Mouse (Mus musculus): ENCODE measurements around the gene Xpot. TPM values are rescaled to one million over a fixed set of nuclear protein-coding genes. Genes with fewer than 3 reads are reported as not detected.

The Xpot gene
- polyA plus RNA-seq, 1 experiment from 2014 or later: 28.7 TPM

- Histone ChIP-seq H3K4me3 (ENCODE audit: control insufficient read depth in 1 of 2, insufficient read depth in 1 of 2, low read depth in 1 of 2, low read length in 2 of 2) (no peak overlapping the region), H3K9ac (ENCODE audit: low read length) (no peak overlapping the region), H3K36me3 (ENCODE audit: control insufficient read depth, insufficient read depth, low read length) (peaks cover 67% of the 10 kb centered on the region), H3K27me3 (ENCODE audit: control insufficient read depth, insufficient read depth, low read length) (no peaks in the 10 kb centered on the region), H3K27ac (replicated peaks in 1 of 2; ENCODE audit: control insufficient read depth in 1 of 2, insufficient read depth in 1 of 2, low read depth in 2 of 2, low read length in 2 of 2) (no peak overlapping the region), H3K4me2 (ENCODE audit: low read length) (no peak overlapping the region), H3K4me1 (ENCODE audit: control insufficient read depth in 2 of 2, insufficient read depth in 2 of 2, low read length in 2 of 2) (peaks cover 0 to 12% of the 10 kb centered on the region in 2 experiments; a peak in 2 of 4 replicates), H3K9me3 (ENCODE audit: control insufficient read depth, low read length) (no peaks in the 10 kb centered on the region)
- WGBS: 96% methylated on average over 22 of the region's 22 CpGs
- no peak for ATAC-seq (ENCODE audit: insufficient number of reproducible peaks, insufficient read depth, low FRiP score, low read depth)
Measured at GRCm38 (mm10) chr10:121571511-121572147, 54.5 kb downstream of the Xpot start.

- Histone ChIP-seq H3K4me2 (ENCODE audit: low read length) (no peak overlapping the region), H3K4me1 (ENCODE audit: control insufficient read depth in 2 of 2, insufficient read depth in 2 of 2, low read length in 2 of 2) (peaks cover 0 to 12% of the 10 kb centered on the region in 2 experiments; a peak in 2 of 4 replicates), H3K9ac (ENCODE audit: low read length) (no peak overlapping the region), H3K27me3 (ENCODE audit: control insufficient read depth, insufficient read depth, low read length) (no peaks in the 10 kb centered on the region), H3K9me3 (ENCODE audit: control insufficient read depth, low read length) (no peaks in the 10 kb centered on the region), H3K36me3 (ENCODE audit: control insufficient read depth, insufficient read depth, low read length) (peaks cover 63% of the 10 kb centered on the region), H3K27ac (replicated peaks in 1 of 2; ENCODE audit: control insufficient read depth in 1 of 2, insufficient read depth in 1 of 2, low read depth in 2 of 2, low read length in 2 of 2) (no peak overlapping the region), H3K4me3 (ENCODE audit: control insufficient read depth in 1 of 2, insufficient read depth in 1 of 2, low read depth in 1 of 2, low read length in 2 of 2) (no peak overlapping the region)
- 96% methylated on average over 3 of the region's 3 CpGs for WGBS
- no peak for ATAC-seq (ENCODE audit: insufficient number of reproducible peaks, insufficient read depth, low FRiP score, low read depth)
Measured at GRCm38 (mm10) chr10:121571031-121571430, 55.1 kb downstream of the Xpot start.

- WGBS: 76% methylated on average over 6 of the region's 6 CpGs
- Histone ChIP-seq H3K4me2 (ENCODE audit: low read length) (no peak overlapping the region), H3K9ac (ENCODE audit: low read length) (no peak overlapping the region), H3K27ac (replicated peaks in 1 of 2; ENCODE audit: control insufficient read depth in 1 of 2, insufficient read depth in 1 of 2, low read depth in 2 of 2, low read length in 2 of 2) (no peak overlapping the region), H3K4me3 (ENCODE audit: control insufficient read depth in 1 of 2, insufficient read depth in 1 of 2, low read depth in 1 of 2, low read length in 2 of 2) (no peak overlapping the region), H3K27me3 (ENCODE audit: control insufficient read depth, insufficient read depth, low read length) (no peaks in the 10 kb centered on the region), H3K36me3 (ENCODE audit: control insufficient read depth, insufficient read depth, low read length) (peaks cover 63% of the 10 kb centered on the region), H3K4me1 (ENCODE audit: control insufficient read depth in 2 of 2, insufficient read depth in 2 of 2, low read length in 2 of 2) (peaks cover 0 to 12% of the 10 kb centered on the region in 2 experiments; a peak in 2 of 4 replicates), H3K9me3 (ENCODE audit: control insufficient read depth, low read length) (no peaks in the 10 kb centered on the region)
- ATAC-seq (ENCODE audit: insufficient number of reproducible peaks, insufficient read depth, low FRiP score, low read depth): no peak
Measured at GRCm38 (mm10) chr10:121569796-121570195, 56.3 kb downstream of the Xpot start.

- peak overlapping the region; percentile 22 to 25 for H3K4me3 ChIP-seq (ENCODE audit: control insufficient read depth in 1 of 2, insufficient read depth in 1 of 2, low read depth in 1 of 2, low read length in 2 of 2)
- 8% methylated on average over 23 of the region's 23 CpGs for WGBS
- H3K36me3 ChIP-seq (ENCODE audit: control insufficient read depth, insufficient read depth, low read length): peaks cover 63% of the 10 kb centered on the region
- H3K4me2 ChIP-seq (ENCODE audit: low read length): peak overlapping the region; percentile 60
- H3K9me3 ChIP-seq (ENCODE audit: control insufficient read depth, low read length): no peaks in the 10 kb centered on the region
- peak overlapping the region in 1 of 2 experiments; percentile 28; a peak in 1 of 4 replicates for H3K27ac ChIP-seq (replicated peaks in 1 of 2; ENCODE audit: control insufficient read depth in 1 of 2, insufficient read depth in 1 of 2, low read depth in 2 of 2, low read length in 2 of 2)
- no peaks in the 10 kb centered on the region for H3K27me3 ChIP-seq (ENCODE audit: control insufficient read depth, insufficient read depth, low read length)
- peak overlapping the region; percentile 10 for H3K9ac ChIP-seq (ENCODE audit: low read length)
- peak; percentile 75; the same call in 1 of the 2 replicates for ATAC-seq (ENCODE audit: insufficient number of reproducible peaks, insufficient read depth, low FRiP score, low read depth)
- H3K4me1 ChIP-seq (ENCODE audit: control insufficient read depth in 2 of 2, insufficient read depth in 2 of 2, low read length in 2 of 2): peaks cover 0 to 12% of the 10 kb centered on the region in 2 experiments; a peak in 2 of 4 replicates
Measured at GRCm38 (mm10) chr10:121569001-121569589, 57.0 kb downstream of the Xpot start.

GRCm38 (mm10) chr10:121568534-121568933 is 57.6 kb downstream of the Xpot start:
- H3K36me3 ChIP-seq (ENCODE audit: control insufficient read depth, insufficient read depth, low read length): peaks cover 68% of the 10 kb centered on the region
- no peak overlapping the region for H3K27ac ChIP-seq (replicated peaks in 1 of 2; ENCODE audit: control insufficient read depth in 1 of 2, insufficient read depth in 1 of 2, low read depth in 2 of 2, low read length in 2 of 2)
- no peaks in the 10 kb centered on the region for H3K27me3 ChIP-seq (ENCODE audit: control insufficient read depth, insufficient read depth, low read length)
- no peaks in the 10 kb centered on the region for H3K9me3 ChIP-seq (ENCODE audit: control insufficient read depth, low read length)
- ATAC-seq (ENCODE audit: insufficient number of reproducible peaks, insufficient read depth, low FRiP score, low read depth): no peak
- H3K9ac ChIP-seq (ENCODE audit: low read length): 0 out of 2 replicates have a peak overlapping the region, but pooled peaks have one; percentile 10
- WGBS: 71% methylated on average over 7 of the region's 7 CpGs
- peaks cover 0 to 12% of the 10 kb centered on the region in 2 experiments; a peak in 2 of 4 replicates for H3K4me1 ChIP-seq (ENCODE audit: control insufficient read depth in 2 of 2, insufficient read depth in 2 of 2, low read length in 2 of 2)
- peak overlapping the region; percentile 60 for H3K4me2 ChIP-seq (ENCODE audit: low read length)
- peak overlapping the region in 1 of 2 experiments; percentile 22; a peak in 1 of 4 replicates for H3K4me3 ChIP-seq (ENCODE audit: control insufficient read depth in 1 of 2, insufficient read depth in 1 of 2, low read depth in 1 of 2, low read length in 2 of 2)

- H3K9me3 ChIP-seq (ENCODE audit: control insufficient read depth, low read length): no peaks in the 10 kb centered on the region
- H3K27ac ChIP-seq (replicated peaks in 1 of 2; ENCODE audit: control insufficient read depth in 1 of 2, insufficient read depth in 1 of 2, low read depth in 2 of 2, low read length in 2 of 2): no peak overlapping the region
- H3K4me1 ChIP-seq (ENCODE audit: control insufficient read depth in 2 of 2, insufficient read depth in 2 of 2, low read length in 2 of 2): peaks cover 0 to 12% of the 10 kb centered on the region in 2 experiments; a peak in 2 of 4 replicates
- no peak overlapping the region for H3K4me3 ChIP-seq (ENCODE audit: control insufficient read depth in 1 of 2, insufficient read depth in 1 of 2, low read depth in 1 of 2, low read length in 2 of 2)
- no peak overlapping the region for H3K4me2 ChIP-seq (ENCODE audit: low read length)
- WGBS: 92% methylated on average over 10 of the region's 10 CpGs
- no peaks in the 10 kb centered on the region for H3K27me3 ChIP-seq (ENCODE audit: control insufficient read depth, insufficient read depth, low read length)
- peaks cover 73% of the 10 kb centered on the region for H3K36me3 ChIP-seq (ENCODE audit: control insufficient read depth, insufficient read depth, low read length)
- no peak overlapping the region for H3K9ac ChIP-seq (ENCODE audit: low read length)
- ATAC-seq (ENCODE audit: insufficient number of reproducible peaks, insufficient read depth, low FRiP score, low read depth): no peak
Measured at GRCm38 (mm10) chr10:121568026-121568425, 58.1 kb downstream of the Xpot start.

- ATAC-seq (ENCODE audit: insufficient number of reproducible peaks, insufficient read depth, low FRiP score, low read depth): no peak
- no peak overlapping the region for H3K4me2 ChIP-seq (ENCODE audit: low read length)
- peaks cover 71% of the 10 kb centered on the region for H3K36me3 ChIP-seq (ENCODE audit: control insufficient read depth, insufficient read depth, low read length)
- no peaks in the 10 kb centered on the region for H3K27me3 ChIP-seq (ENCODE audit: control insufficient read depth, insufficient read depth, low read length)
- no peak overlapping the region for H3K27ac ChIP-seq (replicated peaks in 1 of 2; ENCODE audit: control insufficient read depth in 1 of 2, insufficient read depth in 1 of 2, low read depth in 2 of 2, low read length in 2 of 2)
- no peak overlapping the region for H3K9ac ChIP-seq (ENCODE audit: low read length)
- WGBS: 59% methylated on average over 8 of the region's 8 CpGs
- H3K4me3 ChIP-seq (ENCODE audit: control insufficient read depth in 1 of 2, insufficient read depth in 1 of 2, low read depth in 1 of 2, low read length in 2 of 2): no peak overlapping the region
- no peaks in the 10 kb centered on the region for H3K9me3 ChIP-seq (ENCODE audit: control insufficient read depth, low read length)
- H3K4me1 ChIP-seq (ENCODE audit: control insufficient read depth in 2 of 2, insufficient read depth in 2 of 2, low read length in 2 of 2): peaks cover 0 to 9% of the 10 kb centered on the region in 2 experiments; a peak in 2 of 4 replicates
Measured at GRCm38 (mm10) chr10:121564447-121564846, 61.7 kb downstream of the Xpot start.

All from heart, embryonic 14.5 days (tissue).